ENCODE assay signal across 22 mouse cellular contexts in the genomic region with DNA sequence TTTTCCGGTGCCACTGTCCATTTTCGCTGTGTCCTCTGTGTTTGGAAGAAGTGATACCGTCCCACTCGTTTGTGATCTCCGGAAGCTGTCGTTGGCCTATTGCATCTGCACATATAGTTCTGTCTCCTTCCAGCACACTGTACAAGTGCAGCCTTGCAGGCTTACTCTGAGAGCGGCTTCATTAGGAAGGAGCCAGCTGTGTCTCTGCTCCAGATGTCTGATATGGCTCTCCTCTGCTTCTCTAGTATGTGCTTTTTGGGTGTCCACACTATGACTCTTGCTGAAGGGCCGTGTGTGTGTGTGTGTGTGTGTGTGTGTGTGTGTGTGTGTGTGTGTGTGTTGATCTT.
"Had no signal": no experiment of that assay in that cellular context is flagged by ENCODE, and none has a peak within 500 bp of the region (broad histone marks: within the 10 kb centered on the region; RNA-seq: fewer than 3 reads in every experiment).

No protein-coding gene starts in this region.

- H3K4me3 ChIP-seq: lung, embryonic 15.5 days; megakaryocyte, embryonic 14.5 days; midbrain, embryonic 13.5 days; myocyte; neural tube, embryonic 13.5 days; neural tube, embryonic 15.5 days had no signal

- H3K4me1 ChIP-seq: megakaryocyte, embryonic 14.5 days; midbrain, embryonic 13.5 days; neural tube, embryonic 15.5 days had no signal

- H3K36me3 ChIP-seq: lung, embryonic 15.5 days; midbrain, embryonic 13.5 days; neural tube, embryonic 13.5 days; neural tube, embryonic 15.5 days had no signal

- H3K9ac ChIP-seq: liver, postnatal 0 days; lung, embryonic 15.5 days; midbrain, embryonic 13.5 days; neural tube, embryonic 13.5 days; neural tube, embryonic 15.5 days had no signal

- H3K27ac ChIP-seq: lung, embryonic 15.5 days; macrophage; midbrain, embryonic 13.5 days; neural tube, embryonic 13.5 days; neural tube, embryonic 15.5 days had no signal

- ATAC-seq: liver, postnatal 0 days; lung, postnatal 0 days; midbrain, embryonic 13.5 days; midbrain, embryonic 16.5 days had no signal

- H3K27me3 ChIP-seq: lung, embryonic 15.5 days; megakaryocyte, embryonic 14.5 days; midbrain, embryonic 13.5 days; neural tube, embryonic 13.5 days; neural tube, embryonic 15.5 days had no signal

- H3K4me2 ChIP-seq: lung, embryonic 15.5 days; midbrain, embryonic 11.5 days; midbrain, embryonic 13.5 days; neural tube, embryonic 13.5 days; neural tube, embryonic 15.5 days had no signal

- DNase-seq: liver, postnatal 0 days; lung, adult 2 months; lung, postnatal 14 days; lung, postnatal 36 days; retina, postnatal 1 day; right cerebral cortex, adult 18-20 months; right cerebral cortex, postnatal 25 days; right cerebral cortex, postnatal 4 days; spleen, adult 18-20 months; thymus, adult 18-20 months; thymus, postnatal 14 days; thymus, postnatal 36 days had no signal

- H3K9me3 ChIP-seq: lung, embryonic 15.5 days; midbrain, embryonic 13.5 days; neural tube, embryonic 13.5 days; neural tube, embryonic 15.5 days had no signal
